Mouse (Mus musculus): Measurements from ENCODE around the gene Skap1. TPM values are rescaled to one million over a fixed set of nuclear protein-coding genes. Genes with fewer than 3 reads are reported as not detected.

Skap1 gene
- 0.47 TPM in 1 of 2 replicates, not detected in the other for polyA plus RNA-seq (2011; ENCODE audit: insufficient read length, low read depth, missing spikeins)

- Histone ChIP-seq H3K27ac (ENCODE audit: insufficient read depth, low read length) (no peak within 1 kb of the TSS), H3K4me1 (ENCODE audit: control insufficient read depth, insufficient read depth, low read length) (no peaks in the 10 kb centered on the region), H3K4me3 (ENCODE audit: insufficient read depth, low read length) (no peak within 1 kb of the TSS)
- TF ChIP-seq POLR2A (IDR thresholded peaks at IDR 0.05; ENCODE audit: low read depth, low read length) (no peak), CTCF (IDR thresholded peaks at IDR 0.05; ENCODE audit: borderline replicate concordance, insufficient read depth, low read length) (no peak)
Observed at GRCm38 (mm10) chr11:96463986-96464715, at the start of gene Skap1. Gene Skap1, plus strand, starts transcription at chr11:96464593.

DNA sequence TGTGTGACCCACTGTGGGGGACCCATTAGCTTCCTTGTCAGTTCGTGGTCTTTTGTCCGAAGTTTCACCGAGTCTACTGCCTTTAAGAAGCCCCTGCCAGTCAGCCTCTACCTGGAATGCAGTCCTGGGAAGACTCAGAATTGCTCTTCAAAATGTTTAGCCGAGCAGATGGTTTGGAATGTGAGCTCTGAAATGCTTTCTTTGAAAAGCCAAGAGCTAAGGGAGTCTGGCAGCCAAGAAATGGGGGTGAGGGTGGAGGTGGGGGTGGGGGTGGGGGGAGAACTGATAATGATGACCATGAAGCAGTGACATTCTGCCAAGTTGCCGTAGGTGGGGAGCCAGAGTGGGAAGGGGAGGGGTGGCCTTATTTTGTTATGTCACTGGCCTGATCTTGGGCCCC, 43.3 kb upstream of the Skap1 start:
- TF ChIP-seq CTCF (IDR thresholded peaks at IDR 0.05; ENCODE audit: borderline replicate concordance, insufficient read depth, low read length) (no peak), POLR2A (IDR thresholded peaks at IDR 0.05; ENCODE audit: low read depth, low read length) (no peak)
- no peak overlapping the region for H3K27ac ChIP-seq (ENCODE audit: insufficient read depth, low read length)
- H3K4me3 ChIP-seq (ENCODE audit: insufficient read depth, low read length), result no peak overlapping the region
- H3K4me1 ChIP-seq (ENCODE audit: control insufficient read depth, insufficient read depth, low read length), result peaks cover 2% of the 10 kb centered on the region; the same call in 1 of the 2 replicates

GRCm38 (mm10) chr11:96421517-96422265, 42.7 kb upstream of the Skap1 start:
- peaks cover 2% of the 10 kb centered on the region; the same call in 1 of the 2 replicates for H3K4me1 ChIP-seq (ENCODE audit: control insufficient read depth, insufficient read depth, low read length)

DNA sequence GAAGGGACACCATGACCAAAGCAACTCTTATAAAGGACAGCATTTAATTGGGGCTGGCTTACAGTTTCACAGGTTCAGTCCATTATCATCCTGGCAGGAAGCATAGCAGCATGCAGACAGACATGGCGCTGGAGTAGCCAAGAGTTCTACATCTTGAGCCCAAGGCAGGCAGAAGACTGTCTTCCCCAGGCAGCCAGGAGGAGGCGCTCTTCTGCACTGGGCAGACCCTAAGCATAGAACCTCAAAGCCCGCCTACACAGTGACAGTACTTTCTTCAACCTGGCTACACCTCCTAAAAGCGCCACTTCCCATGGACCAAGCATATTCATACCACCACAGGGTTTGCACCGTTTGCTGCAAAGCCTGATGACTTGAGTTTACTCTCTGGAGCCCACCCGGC, 39.2 kb upstream of the Skap1 start:
- Histone ChIP-seq H3K4me1 (ENCODE audit: control insufficient read depth, insufficient read depth, low read length) (peaks cover 5% of the 10 kb centered on the region), H3K27ac (ENCODE audit: insufficient read depth, low read length) (no peak overlapping the region), H3K4me3 (ENCODE audit: insufficient read depth, low read length) (no peak overlapping the region)
- TF ChIP-seq CTCF (IDR thresholded peaks at IDR 0.05; ENCODE audit: borderline replicate concordance, insufficient read depth, low read length) (no peak), POLR2A (IDR thresholded peaks at IDR 0.05; ENCODE audit: low read depth, low read length) (no peak)

More at GRCm38 (mm10) chr11:96421517-96422265, 42.7 kb upstream of the Skap1 start:
- no peak for TF ChIP-seq CTCF (IDR thresholded peaks at IDR 0.05; ENCODE audit: borderline replicate concordance, insufficient read depth, low read length)
- no peak for TF ChIP-seq POLR2A (IDR thresholded peaks at IDR 0.05; ENCODE audit: low read depth, low read length)
- Histone ChIP-seq H3K4me3 (ENCODE audit: insufficient read depth, low read length) (no peak overlapping the region), H3K27ac (ENCODE audit: insufficient read depth, low read length) (no peak overlapping the region)

GRCm38 (mm10) chr11:96426191-96426590, 38.2 kb upstream of the Skap1 start:
- no peak for TF ChIP-seq POLR2A (IDR thresholded peaks at IDR 0.05; ENCODE audit: low read depth, low read length)
- TF ChIP-seq CTCF (IDR thresholded peaks at IDR 0.05; ENCODE audit: borderline replicate concordance, insufficient read depth, low read length), result no peak
- no peak overlapping the region for H3K4me3 ChIP-seq (ENCODE audit: insufficient read depth, low read length)
- H3K4me1 ChIP-seq (ENCODE audit: control insufficient read depth, insufficient read depth, low read length), result peaks cover 3% of the 10 kb centered on the region; the same call in 1 of the 2 replicates
- H3K27ac ChIP-seq (ENCODE audit: insufficient read depth, low read length), result no peak overlapping the region

- Histone ChIP-seq H3K4me3 (ENCODE audit: insufficient read depth, low read length) (no peak overlapping the region), H3K27ac (ENCODE audit: insufficient read depth, low read length) (no peak overlapping the region), H3K4me1 (ENCODE audit: control insufficient read depth, insufficient read depth, low read length) (peaks cover 3% of the 10 kb centered on the region; the same call in 1 of the 2 replicates)
- TF ChIP-seq CTCF (IDR thresholded peaks at IDR 0.05; ENCODE audit: borderline replicate concordance, insufficient read depth, low read length) (no peak), POLR2A (IDR thresholded peaks at IDR 0.05; ENCODE audit: low read depth, low read length) (no peak)
Observed at GRCm38 (mm10) chr11:96426805-96427204, 37.6 kb upstream of the Skap1 start.

DNA sequence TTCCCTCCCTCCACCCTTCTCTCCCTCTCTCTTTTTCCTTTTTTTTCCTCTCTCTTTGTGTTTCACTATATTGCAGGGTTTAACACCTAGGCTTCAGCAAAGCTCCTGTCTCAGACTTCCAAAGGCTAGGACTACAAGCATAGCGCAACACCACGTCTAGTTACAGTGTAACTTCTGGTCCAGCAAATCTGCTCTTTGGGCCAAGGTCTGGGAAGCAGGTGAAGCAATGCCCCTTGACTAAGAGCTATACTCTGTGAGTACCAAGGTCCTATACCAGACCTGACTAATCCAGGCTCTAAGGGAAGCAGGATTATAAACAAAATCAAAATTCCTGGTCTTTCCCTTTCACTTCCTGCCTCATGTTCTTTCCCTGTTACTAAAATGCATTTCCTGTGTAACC, 35.3 kb upstream of the Skap1 start:
- H3K4me1 ChIP-seq (ENCODE audit: control insufficient read depth, insufficient read depth, low read length), result peaks cover 3% of the 10 kb centered on the region; the same call in 1 of the 2 replicates
- no peak overlapping the region for H3K4me3 ChIP-seq (ENCODE audit: insufficient read depth, low read length)
- no peak overlapping the region for H3K27ac ChIP-seq (ENCODE audit: insufficient read depth, low read length)
- TF ChIP-seq CTCF (IDR thresholded peaks at IDR 0.05; ENCODE audit: borderline replicate concordance, insufficient read depth, low read length), result no peak
- TF ChIP-seq POLR2A (IDR thresholded peaks at IDR 0.05; ENCODE audit: low read depth, low read length), result no peak

GRCm38 (mm10) chr11:96429891-96430290, 34.5 kb upstream of the Skap1 start:
- Histone ChIP-seq H3K4me1 (ENCODE audit: control insufficient read depth, insufficient read depth, low read length) (peaks cover 3% of the 10 kb centered on the region; the same call in 1 of the 2 replicates), H3K4me3 (ENCODE audit: insufficient read depth, low read length) (no peak overlapping the region), H3K27ac (ENCODE audit: insufficient read depth, low read length) (no peak overlapping the region)
- TF ChIP-seq POLR2A (IDR thresholded peaks at IDR 0.05; ENCODE audit: low read depth, low read length) (no peak), CTCF (IDR thresholded peaks at IDR 0.05; ENCODE audit: borderline replicate concordance, insufficient read depth, low read length) (no peak)

- TF ChIP-seq POLR2A (IDR thresholded peaks at IDR 0.05; ENCODE audit: low read depth, low read length) (no peak), CTCF (IDR thresholded peaks at IDR 0.05; ENCODE audit: borderline replicate concordance, insufficient read depth, low read length) (no peak)
- H3K27ac ChIP-seq (ENCODE audit: insufficient read depth, low read length), result no peak overlapping the region
- peaks cover 3% of the 10 kb centered on the region; the same call in 1 of the 2 replicates for H3K4me1 ChIP-seq (ENCODE audit: control insufficient read depth, insufficient read depth, low read length)
- no peak overlapping the region for H3K4me3 ChIP-seq (ENCODE audit: insufficient read depth, low read length)
Observed at GRCm38 (mm10) chr11:96431871-96432270, 32.5 kb upstream of the Skap1 start.
